In the genomic region with DNA sequence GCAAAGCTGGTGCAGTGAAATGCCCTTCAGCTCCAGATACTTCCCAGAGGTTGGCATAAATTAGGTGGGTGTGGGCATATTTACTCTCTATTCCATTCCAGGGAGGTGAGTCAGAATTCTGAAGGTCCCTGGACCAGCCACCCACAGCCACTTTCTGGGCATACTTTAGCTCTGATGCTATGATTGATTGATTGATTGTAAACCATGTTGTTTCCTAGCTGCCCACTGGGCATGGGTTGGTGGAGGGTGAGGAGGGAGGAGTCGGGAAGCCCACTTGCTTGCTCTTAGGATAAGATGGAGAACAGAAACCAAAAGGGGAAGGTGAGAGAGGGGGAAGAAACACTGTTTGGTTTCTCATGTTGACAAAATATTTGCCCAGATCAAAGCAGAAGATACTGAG, we compare ENCODE assay signal across 14 mouse cellular contexts.
DNase-seq lines count a peak whose midpoint lies in the region; ATAC-seq and TF ChIP-seq lines count a peak whose summit lies in the region.
"Had no signal": no experiment of that assay in that cellular context is flagged by ENCODE, and none has a peak within 500 bp of the region (broad histone marks: within the 10 kb centered on the region; RNA-seq: fewer than 3 reads in every experiment).

No protein-coding gene starts in this region.

- DNase-seq in urinary bladder, postnatal 14 days (ENCODE audit: low spot score) = peak; percentile 49
- DNase-seq in urinary bladder, adult 2 months (ENCODE audit: low spot score) = no peak
- peak; percentile 57 for DNase-seq in lung, postnatal 0 days (ENCODE audit: low spot score)
- no peak for DNase-seq in forebrain, postnatal 0 days
- no peak for DNase-seq in left cerebral cortex, adult 8-10 months (ENCODE audit: low spot score in 2 of 2)
- no peak for DNase-seq in T-cell, adult 2 months (ENCODE audit: low spot score)
- DNase-seq: gastrocnemius, postnatal 25 days; lung, embryonic 14.5 days had no signal

- H3K4me3 ChIP-seq in lung, postnatal 0 days (ENCODE audit: low read depth, low read length) = no peak overlapping the region
- no peak overlapping the region for H3K4me3 ChIP-seq in forebrain, postnatal 0 days (ENCODE audit: low read depth, low read length)
- H3K4me3 ChIP-seq: forebrain, embryonic 10.5 days; limb, embryonic 10.5 days; midbrain, embryonic 15.5 days; neural tube, embryonic 15.5 days had no signal

- peak; percentile 41; the same call in 1 of the 2 replicates for TF ChIP-seq EP300 in lung, postnatal 0 days (IDR thresholded peaks at IDR 0.05)

- ATAC-seq in common myeloid progenitor, adult 5-6 weeks (replicated peaks; ENCODE audit: low read depth, poor library complexity, severe bottlenecking) = peak; percentile 71
- peak; percentile 55; the same call in 1 of the 2 replicates for ATAC-seq in lung, postnatal 0 days
- no peak for ATAC-seq in forebrain, postnatal 0 days
- ATAC-seq: hindbrain, embryonic 16.5 days; midbrain, embryonic 15.5 days had no signal

- no peaks in the 10 kb centered on the region for H3K27me3 ChIP-seq in lung, postnatal 0 days (replicated peaks; ENCODE audit: insufficient read depth, low read length)
- H3K27me3 ChIP-seq in forebrain, postnatal 0 days (ENCODE audit: insufficient read depth, low read length) = no peaks in the 10 kb centered on the region
- H3K27me3 ChIP-seq: midbrain, embryonic 15.5 days; neural tube, embryonic 15.5 days had no signal

- WGBS in lung, postnatal 0 days = 13% methylated on average over 1 of the region's 1 CpGs
- WGBS in forebrain, postnatal 0 days = 77% methylated on average over 1 of the region's 1 CpGs

- no peaks in the 10 kb centered on the region for H3K36me3 ChIP-seq in lung, postnatal 0 days (ENCODE audit: insufficient read depth, low read length)
- H3K36me3 ChIP-seq in forebrain, postnatal 0 days (ENCODE audit: insufficient read depth) = no peaks in the 10 kb centered on the region
- H3K36me3 ChIP-seq: forebrain, embryonic 10.5 days; limb, embryonic 10.5 days; midbrain, embryonic 15.5 days; neural tube, embryonic 15.5 days had no signal

- no peak overlapping the region for H3K27ac ChIP-seq in lung, postnatal 0 days (ENCODE audit: low read length)
- no peak overlapping the region for H3K27ac ChIP-seq in forebrain, postnatal 0 days (ENCODE audit: low read depth, low read length)
- H3K27ac ChIP-seq: forebrain, embryonic 10.5 days; limb, embryonic 10.5 days; midbrain, embryonic 15.5 days; neural tube, embryonic 15.5 days had no signal

- no peak overlapping the region for H3K4me2 ChIP-seq in lung, postnatal 0 days (replicated peaks; ENCODE audit: low read depth, low read length)
- no peak overlapping the region for H3K4me2 ChIP-seq in forebrain, postnatal 0 days (ENCODE audit: low read depth)
- H3K4me2 ChIP-seq: lung, embryonic 14.5 days; midbrain, embryonic 15.5 days; neural tube, embryonic 15.5 days had no signal

- no peak overlapping the region for H3K9ac ChIP-seq in lung, postnatal 0 days (replicated peaks; ENCODE audit: low read depth)
- no peak overlapping the region for H3K9ac ChIP-seq in forebrain, postnatal 0 days
- H3K9ac ChIP-seq: lung, embryonic 14.5 days; midbrain, embryonic 15.5 days; neural tube, embryonic 15.5 days had no signal

- no peaks in the 10 kb centered on the region for H3K9me3 ChIP-seq in lung, postnatal 0 days (ENCODE audit: low read length)
- no peaks in the 10 kb centered on the region for H3K9me3 ChIP-seq in forebrain, postnatal 0 days (ENCODE audit: low read length)
- H3K9me3 ChIP-seq: forebrain, embryonic 10.5 days; limb, embryonic 10.5 days; midbrain, embryonic 15.5 days; neural tube, embryonic 15.5 days had no signal

- no peaks in the 10 kb centered on the region; the same call in 1 of the 2 replicates for H3K4me1 ChIP-seq in lung, postnatal 0 days (ENCODE audit: insufficient read depth, low read depth, low read length)
- no peaks in the 10 kb centered on the region for H3K4me1 ChIP-seq in forebrain, postnatal 0 days (ENCODE audit: insufficient read depth)
- H3K4me1 ChIP-seq: forebrain, embryonic 10.5 days; limb, embryonic 10.5 days; midbrain, embryonic 15.5 days; neural tube, embryonic 15.5 days had no signal

- no peak for TF ChIP-seq CTCF in lung, postnatal 0 days (IDR thresholded peaks at IDR 0.05)
- no peak for TF ChIP-seq CTCF in forebrain, postnatal 0 days (IDR thresholded peaks at IDR 0.05; ENCODE audit: low read depth)

Comparison
In these comparisons a context has a peak if more than half of its experiments do, and no peak if none do; other contexts are left out.
1. DNase-seq: peak in urinary bladder, postnatal 14 days (single experiment) and lung, postnatal 0 days (single experiment); none in urinary bladder, adult 2 months (single experiment), forebrain, postnatal 0 days (single experiment), left cerebral cortex, adult 8-10 months (0 of 2) and T-cell, adult 2 months (single experiment).